Mouse (Mus musculus): Measurements from ENCODE around the gene Rad51c. TPM values are rescaled to one million over a fixed set of nuclear protein-coding genes. Genes with fewer than 3 reads are reported as not detected.

Rad51c gene
- polyA plus RNA-seq, 1 experiment from 2014 or later: 12.3 TPM

DNA sequence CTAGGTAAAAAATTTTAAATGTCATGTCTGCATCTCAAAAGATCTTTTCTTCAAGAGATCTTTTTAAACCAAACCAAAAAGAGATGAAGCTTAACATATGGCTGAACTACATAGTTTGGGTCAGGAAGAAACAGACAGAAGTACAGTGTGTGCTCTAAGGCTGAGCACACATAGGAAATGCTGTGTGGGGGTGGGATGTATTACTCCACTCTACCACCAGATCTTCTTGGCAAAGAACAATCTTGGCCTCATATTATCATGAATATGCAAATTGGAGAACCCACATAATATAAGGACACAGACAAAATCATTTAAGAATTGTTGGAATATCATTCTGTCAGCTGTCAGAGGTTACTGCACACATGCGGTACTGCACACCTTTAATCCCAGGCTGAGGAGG, 19.1 kb downstream of the Rad51c start:
- Histone ChIP-seq H3K4me3 (no peak overlapping the region), H3K4me1 (replicated peaks) (no peaks in the 10 kb centered on the region), H3K27ac (no peak overlapping the region), H3K9me3 (no peaks in the 10 kb centered on the region), H3K36me3 (peaks cover 20% of the 10 kb centered on the region; the same call in 1 of the 2 replicates), H3K27me3 (ENCODE audit: insufficient read depth, poor library complexity, severe bottlenecking) (no peaks in the 10 kb centered on the region)
- no peak for DNase-seq (ENCODE audit: low spot score)
- WGBS: 98% methylated on average over 1 of the region's 1 CpGs

DNA sequence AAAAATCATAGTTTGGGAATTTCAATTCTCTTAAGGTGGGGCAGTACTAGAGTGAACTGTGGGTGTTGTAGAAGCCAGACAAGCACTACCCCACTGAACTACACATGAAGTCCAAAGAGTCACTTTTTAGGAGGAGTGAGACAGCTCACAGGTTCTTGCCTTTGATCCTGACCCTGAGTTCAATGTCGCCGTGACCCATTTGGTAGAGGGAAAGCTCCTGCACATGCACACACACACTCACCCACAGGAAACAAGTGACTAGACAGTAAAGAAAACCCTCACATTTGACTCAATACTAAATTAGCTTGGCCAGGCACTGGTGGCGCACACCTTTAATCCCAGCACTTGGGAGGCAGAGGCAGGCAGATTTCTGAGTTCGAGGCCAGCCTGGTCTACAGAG, 20.2 kb downstream of the Rad51c start:
- H3K9me3 ChIP-seq: no peaks in the 10 kb centered on the region
- H3K27ac ChIP-seq: no peak overlapping the region
- H3K4me3 ChIP-seq: no peak overlapping the region
- H3K27me3 ChIP-seq (ENCODE audit: insufficient read depth, poor library complexity, severe bottlenecking): no peaks in the 10 kb centered on the region
- H3K36me3 ChIP-seq: peaks cover 18% of the 10 kb centered on the region
- WGBS: 96% methylated on average over 4 of the region's 4 CpGs
- no peaks in the 10 kb centered on the region for H3K4me1 ChIP-seq (replicated peaks)
- DNase-seq (ENCODE audit: low spot score): no peak

- Histone ChIP-seq H3K4me1 (replicated peaks) (no peaks in the 10 kb centered on the region), H3K36me3 (no peaks in the 10 kb centered on the region), H3K27ac (no peak overlapping the region), H3K4me3 (no peak overlapping the region), H3K9me3 (0 out of 2 replicates have a peak, but pooled peaks cover 4% of the 10 kb centered on the region), H3K27me3 (ENCODE audit: insufficient read depth, poor library complexity, severe bottlenecking) (no peaks in the 10 kb centered on the region)
- WGBS: 77% methylated on average over 9 of the region's 9 CpGs
- DNase-seq (ENCODE audit: low spot score): peak; percentile 7
Observed at GRCm38 (mm10) chr11:87367865-87368580, 36.7 kb downstream of the Rad51c start.

DNA sequence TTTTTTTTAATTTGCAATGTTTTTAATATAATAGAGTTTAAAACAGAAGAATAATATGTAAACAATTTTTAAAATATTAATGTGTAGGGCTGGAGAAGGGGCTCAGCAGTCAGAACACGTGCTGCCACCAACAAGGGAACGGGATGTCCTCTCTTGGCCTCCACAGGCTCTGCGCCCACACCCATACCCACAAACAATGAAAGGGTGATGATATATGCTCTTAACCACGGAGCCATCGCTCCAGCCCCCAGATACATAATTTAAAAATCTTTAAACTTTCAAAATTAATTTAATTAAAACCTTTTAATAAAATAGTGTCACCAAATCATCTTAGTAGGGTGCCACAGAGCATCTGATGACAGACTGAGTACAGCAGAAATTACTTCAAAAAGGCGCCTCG, 37.7 kb downstream of the Rad51c start:
- Histone ChIP-seq H3K4me3 (no peak overlapping the region), H3K4me1 (replicated peaks) (no peaks in the 10 kb centered on the region), H3K27me3 (ENCODE audit: insufficient read depth, poor library complexity, severe bottlenecking) (no peaks in the 10 kb centered on the region), H3K36me3 (no peaks in the 10 kb centered on the region), H3K9me3 (0 out of 2 replicates have a peak, but pooled peaks cover 4% of the 10 kb centered on the region), H3K27ac (no peak overlapping the region)
- DNase-seq (ENCODE audit: low spot score): no peak
- 86% methylated on average over 7 of the region's 7 CpGs for WGBS

DNA sequence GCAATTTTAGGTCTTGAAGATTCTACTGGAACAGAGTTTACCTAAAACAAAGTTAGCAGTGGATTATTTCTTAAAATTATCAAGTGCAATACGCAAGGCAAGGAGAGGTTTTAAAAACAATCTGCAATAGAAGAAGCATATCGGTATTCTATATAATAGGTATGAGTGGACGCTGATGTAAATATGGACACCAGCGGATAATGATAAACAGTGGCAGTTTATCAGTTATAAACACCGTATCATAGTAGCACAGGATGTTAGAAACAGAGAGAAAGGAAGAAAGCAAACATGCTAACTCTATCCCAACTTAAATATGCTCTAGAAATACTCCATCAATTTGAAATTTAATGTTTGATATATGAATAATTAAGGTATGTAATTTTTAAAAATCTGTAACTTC, 39.6 kb downstream of the Rad51c start:
- 93% methylated on average over 5 of the region's 5 CpGs for WGBS
- Histone ChIP-seq H3K9me3 (0 out of 2 replicates have a peak, but pooled peaks cover 4% of the 10 kb centered on the region), H3K4me3 (no peak overlapping the region), H3K27ac (no peak overlapping the region), H3K36me3 (no peaks in the 10 kb centered on the region), H3K27me3 (ENCODE audit: insufficient read depth, poor library complexity, severe bottlenecking) (0 out of 2 replicates have a peak, but pooled peaks cover under 1% of the 10 kb centered on the region), H3K4me1 (replicated peaks) (no peaks in the 10 kb centered on the region)
- DNase-seq (ENCODE audit: low spot score): no peak

DNA sequence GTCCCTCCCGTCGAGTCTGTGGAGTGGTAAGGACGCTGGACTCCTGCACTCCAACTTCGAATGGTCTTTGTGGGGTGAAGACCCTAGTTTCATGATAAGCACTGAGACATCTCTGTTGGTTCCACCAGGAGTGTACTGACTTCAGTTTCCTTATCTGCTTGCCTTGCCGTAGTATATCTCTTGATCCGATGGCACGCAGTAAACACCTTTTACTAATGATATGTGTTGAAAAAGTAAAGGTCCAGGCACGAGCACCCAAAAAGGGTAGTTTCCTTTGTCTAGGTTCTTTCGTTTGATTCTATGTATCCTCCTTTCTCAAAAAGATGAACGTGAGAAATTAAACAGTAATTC, 45.5 kb downstream of the Rad51c start:
- no peak for DNase-seq (ENCODE audit: low spot score)
- Histone ChIP-seq H3K27ac (peak overlapping the region; percentile 83), H3K4me1 (replicated peaks) (peaks cover 14% of the 10 kb centered on the region; the same call in 1 of the 2 replicates), H3K4me3 (peak overlapping the region; percentile 92), H3K27me3 (ENCODE audit: insufficient read depth, poor library complexity, severe bottlenecking) (peaks cover 23% of the 10 kb centered on the region; the same call in 1 of the 2 replicates), H3K9me3 (0 out of 2 replicates have a peak, but pooled peaks cover 4% of the 10 kb centered on the region), H3K36me3 (peaks cover 7% of the 10 kb centered on the region)
- 17% methylated on average over 10 of the region's 10 CpGs for WGBS

DNA sequence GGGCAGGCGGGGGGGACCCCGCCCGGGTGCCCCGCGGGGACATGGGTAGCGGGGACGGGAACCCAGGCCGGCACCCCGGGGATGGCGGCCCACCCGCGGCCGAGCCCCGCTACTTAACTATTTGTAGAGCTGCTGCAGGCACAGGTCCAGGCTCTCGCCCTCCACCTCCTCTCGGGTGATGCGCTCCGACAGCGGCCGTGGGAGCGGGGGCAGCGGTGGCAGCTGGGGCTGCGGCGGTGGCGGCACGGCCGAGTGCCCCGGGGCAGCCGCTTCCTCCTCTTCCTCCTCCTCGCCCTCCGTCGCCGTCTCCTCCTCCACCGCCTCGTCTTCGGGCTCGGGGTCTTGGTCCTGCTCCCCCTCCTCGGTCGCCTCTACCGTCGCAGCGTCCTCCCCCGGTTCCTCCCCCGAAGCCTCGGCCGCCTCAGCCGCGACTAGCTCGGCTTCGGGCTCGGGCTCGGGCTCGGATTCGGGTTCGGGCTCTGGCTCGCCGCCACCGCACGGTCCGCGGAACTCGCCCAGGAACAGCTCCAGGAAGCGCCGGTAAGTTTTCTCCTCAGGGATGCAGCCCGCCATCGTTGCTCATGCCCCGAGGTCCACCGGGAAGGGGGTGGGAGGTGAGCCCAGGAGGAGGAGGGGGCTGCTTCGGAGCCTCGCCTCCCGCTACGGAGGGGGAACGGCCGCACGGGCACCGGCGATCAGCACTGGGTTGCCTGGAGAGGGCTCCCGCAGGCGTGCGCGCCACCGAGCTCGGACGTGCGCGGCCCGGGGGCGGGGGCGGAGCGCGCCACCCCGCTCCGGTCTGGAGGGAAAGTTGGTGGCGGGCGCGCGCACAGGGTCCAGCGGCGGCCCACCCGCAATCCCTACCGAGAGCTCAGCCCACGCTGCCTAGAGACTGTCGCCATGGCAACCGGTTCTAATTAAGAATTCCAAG, 46.2 kb downstream of the Rad51c start, which contains the start of gene Ppm1e:
Ppm1e (minus strand) TSS at position 693 of the 931 bp plus-strand sequence.
- under 1% methylated on average over 102 of the region's 104 CpGs for WGBS
- H3K4me1 ChIP-seq (replicated peaks): peaks cover 14% of the 10 kb centered on the region; the same call in 1 of the 2 replicates
- H3K27ac ChIP-seq: peak within 1 kb of the TSS; percentile 83
- peaks cover 23% of the 10 kb centered on the region; the same call in 1 of the 2 replicates for H3K27me3 ChIP-seq (ENCODE audit: insufficient read depth, poor library complexity, severe bottlenecking)
- DNase-seq (ENCODE audit: low spot score): peak; percentile 88
- 0 out of 2 replicates have a peak, but pooled peaks cover 4% of the 10 kb centered on the region for H3K9me3 ChIP-seq
- peaks cover 13% of the 10 kb centered on the region for H3K36me3 ChIP-seq
- H3K4me3 ChIP-seq: peak within 1 kb of the TSS; percentile 92

GRCm38 (mm10) chr11:87357317-87358300, 47.1 kb downstream of the Rad51c start:
- no peaks in the 10 kb centered on the region for H3K9me3 ChIP-seq
- peaks cover 14% of the 10 kb centered on the region; the same call in 1 of the 2 replicates for H3K4me1 ChIP-seq (replicated peaks)
- peak overlapping the region; percentile 92 for H3K4me3 ChIP-seq
- H3K36me3 ChIP-seq: peaks cover 14% of the 10 kb centered on the region
- peaks cover 23% of the 10 kb centered on the region; the same call in 1 of the 2 replicates for H3K27me3 ChIP-seq (ENCODE audit: insufficient read depth, poor library complexity, severe bottlenecking)
- 7% methylated on average over 31 of the region's 31 CpGs for WGBS
- peak overlapping the region; percentile 83 for H3K27ac ChIP-seq
- DNase-seq (ENCODE audit: low spot score): peak; percentile 47

- peaks cover 21% of the 10 kb centered on the region; the same call in 1 of the 2 replicates for H3K27me3 ChIP-seq (ENCODE audit: insufficient read depth, poor library complexity, severe bottlenecking)
- no peak overlapping the region for H3K27ac ChIP-seq
- peaks cover 14% of the 10 kb centered on the region; the same call in 1 of the 2 replicates for H3K4me1 ChIP-seq (replicated peaks)
- no peak overlapping the region for H3K4me3 ChIP-seq
- H3K9me3 ChIP-seq: no peaks in the 10 kb centered on the region
- 91% methylated on average over 1 of the region's 1 CpGs for WGBS
- H3K36me3 ChIP-seq: peaks cover 14% of the 10 kb centered on the region
- DNase-seq (ENCODE audit: low spot score): no peak
Observed at GRCm38 (mm10) chr11:87354861-87355260, 49.9 kb downstream of the Rad51c start.

GRCm38 (mm10) chr11:87353646-87354170, 51.0 kb downstream of the Rad51c start:
- H3K4me1 ChIP-seq (replicated peaks): peaks cover 14% of the 10 kb centered on the region; the same call in 1 of the 2 replicates
- peaks cover 17% of the 10 kb centered on the region; the same call in 1 of the 2 replicates for H3K27me3 ChIP-seq (ENCODE audit: insufficient read depth, poor library complexity, severe bottlenecking)
- H3K4me3 ChIP-seq: no peak overlapping the region
- 85% methylated on average over 7 of the region's 7 CpGs for WGBS
- peaks cover 14% of the 10 kb centered on the region for H3K36me3 ChIP-seq
- no peaks in the 10 kb centered on the region for H3K9me3 ChIP-seq
- no peak for DNase-seq (ENCODE audit: low spot score)
- H3K27ac ChIP-seq: no peak overlapping the region
